Mouse (Mus musculus): ENCODE measurements around the gene Wdr20.

Wdr20 gene

DNA sequence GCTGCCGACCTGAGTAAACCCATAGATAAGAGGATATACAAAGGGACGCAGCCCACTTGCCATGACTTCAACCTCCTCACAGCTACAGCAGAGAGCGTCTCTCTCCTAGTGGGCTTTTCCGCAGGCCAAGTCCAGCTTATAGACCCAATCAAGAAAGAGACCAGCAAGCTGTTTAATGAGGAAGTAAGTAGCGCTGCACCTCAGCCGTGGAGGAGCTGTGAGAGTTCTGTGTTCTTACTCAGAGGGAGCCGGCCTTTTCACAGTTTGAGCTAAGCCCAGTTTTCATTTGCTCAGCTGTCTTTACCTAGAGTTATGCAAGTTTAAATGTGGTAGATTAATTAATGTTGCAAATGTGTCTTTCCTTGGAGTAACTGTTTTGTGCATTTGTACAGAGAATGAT, 41.6 kb downstream of the Wdr20 start:
- no peak for ATAC-seq (ENCODE audit: low TSS enrichment)

DNA sequence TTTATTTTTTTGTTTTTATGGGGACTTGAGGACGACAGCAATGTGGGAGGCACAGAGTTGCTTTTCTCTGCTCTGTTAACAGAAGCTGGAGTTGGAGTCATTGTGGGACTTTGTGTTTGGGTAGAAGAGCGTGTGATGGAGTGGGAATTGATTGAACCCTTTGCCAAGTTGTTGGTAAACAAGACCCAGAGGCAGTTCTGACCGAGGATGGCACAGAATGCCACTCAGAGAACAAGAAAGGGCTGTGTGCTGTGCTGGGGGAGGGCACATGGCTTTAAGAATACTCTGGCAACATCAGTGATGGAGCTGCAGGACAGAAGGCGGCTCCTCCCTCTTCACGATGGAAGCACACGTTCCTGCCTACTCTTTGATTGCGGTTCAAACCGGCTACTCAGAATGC, 43.4 kb downstream of the Wdr20 start:
- peak; percentile 56 for ATAC-seq (ENCODE audit: low TSS enrichment)

GRCm38 (mm10) chr12:110782278-110782677, 44.5 kb downstream of the Wdr20 start:
- ATAC-seq (ENCODE audit: low TSS enrichment), result no peak

- no peak for ATAC-seq (ENCODE audit: low TSS enrichment)
Measured at GRCm38 (mm10) chr12:110784211-110784610, 46.5 kb downstream of the Wdr20 start.

- ATAC-seq (ENCODE audit: low TSS enrichment), result peak; percentile 73
Measured at GRCm38 (mm10) chr12:110786243-110786642, 48.5 kb downstream of the Wdr20 start.

DNA sequence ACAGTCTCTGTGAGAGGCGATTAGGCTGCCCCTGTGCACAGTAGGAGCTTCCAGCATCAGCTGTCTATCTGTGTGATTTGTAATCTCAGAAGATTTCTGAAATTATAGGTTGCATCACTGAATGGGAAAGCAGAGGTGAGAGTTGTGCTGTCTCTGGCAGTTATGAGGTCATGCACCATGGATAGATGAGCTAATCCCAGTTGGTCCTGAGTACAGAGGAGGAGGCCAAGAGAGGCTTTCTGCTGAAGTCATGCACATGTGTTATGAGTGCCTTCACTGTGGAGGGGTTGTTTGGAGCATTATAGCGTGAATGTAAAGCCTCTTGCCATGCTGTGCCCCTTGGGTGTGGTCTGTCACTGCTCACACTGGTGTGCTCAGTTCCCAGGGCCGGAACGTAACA, 52.8 kb downstream of the Wdr20 start:
- no peak for ATAC-seq (ENCODE audit: low TSS enrichment)

GRCm38 (mm10) chr12:110791026-110791425, 53.3 kb downstream of the Wdr20 start:
- ATAC-seq (ENCODE audit: low TSS enrichment), result no peak

- no peak for ATAC-seq (ENCODE audit: low TSS enrichment)
Measured at GRCm38 (mm10) chr12:110795035-110795434, 57.3 kb downstream of the Wdr20 start.

GRCm38 (mm10) chr12:110796748-110797147, 59.0 kb downstream of the Wdr20 start:
- ATAC-seq (ENCODE audit: low TSS enrichment), result no peak

GRCm38 (mm10) chr12:110797202-110797601, 59.5 kb downstream of the Wdr20 start:
- ATAC-seq (ENCODE audit: low TSS enrichment), result no peak

DNA sequence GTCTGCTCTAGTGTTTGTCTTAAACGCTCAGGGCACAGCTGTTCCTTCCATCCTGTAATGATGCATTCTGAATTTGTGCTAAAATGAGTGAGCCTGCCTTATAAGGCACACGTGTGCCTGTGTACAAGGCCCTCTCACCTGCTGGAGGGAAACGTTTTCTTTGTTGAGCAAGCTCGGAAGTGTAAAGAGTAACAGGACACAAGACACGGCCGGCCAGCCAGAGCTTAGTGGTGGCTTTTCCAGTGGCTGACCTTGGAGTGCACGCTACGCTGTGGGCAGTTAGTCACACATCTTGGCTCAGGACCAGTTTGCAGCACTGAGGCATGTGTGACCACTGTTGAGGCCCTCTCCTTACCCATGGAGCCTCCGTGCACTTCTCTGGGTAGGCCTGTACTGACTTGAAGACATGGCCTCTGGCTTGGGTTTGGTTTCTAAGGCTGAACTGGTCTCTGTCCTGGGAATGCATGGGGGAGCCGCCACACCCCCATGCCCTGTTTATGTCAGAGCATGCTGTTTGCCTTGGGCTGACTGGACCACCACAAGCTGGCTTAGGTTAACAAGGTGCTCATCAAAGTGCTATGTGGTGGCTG, 60.2 kb downstream of the Wdr20 start:
- ATAC-seq (ENCODE audit: low TSS enrichment), result no peak

GRCm38 (mm10) chr12:110799226-110799625, 61.5 kb downstream of the Wdr20 start:
- no peak for ATAC-seq (ENCODE audit: low TSS enrichment)

DNA sequence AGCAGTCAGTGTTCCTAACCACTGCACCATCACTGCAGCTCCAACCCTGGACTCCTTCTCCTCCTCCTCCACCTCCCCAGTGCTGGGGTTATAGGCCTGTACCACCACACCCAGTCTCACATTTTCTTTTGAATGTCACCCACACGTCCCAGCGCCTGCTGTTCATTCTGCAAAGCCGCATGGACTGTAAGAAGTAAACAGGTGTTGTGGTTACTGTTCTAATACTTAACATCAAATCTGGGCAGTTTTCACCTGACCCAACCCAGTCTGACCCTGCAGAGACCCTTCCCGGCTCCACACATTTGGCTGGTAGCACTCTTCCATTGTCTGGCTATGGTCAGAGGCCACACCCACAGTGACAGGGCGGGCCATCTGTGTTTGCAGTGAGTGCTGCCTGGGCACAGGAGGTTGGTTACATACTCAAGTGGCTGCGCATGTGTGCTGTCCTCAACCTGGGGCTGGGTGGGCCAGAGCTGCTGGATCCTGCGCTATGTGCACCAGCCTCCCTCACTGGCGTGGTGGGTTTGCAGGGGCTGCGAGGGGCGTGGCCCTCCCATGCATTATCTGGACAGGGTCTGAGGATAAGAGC, 64.2 kb downstream of the Wdr20 start:
- no peak for ATAC-seq (ENCODE audit: low TSS enrichment)

- 0 out of 2 replicates have a peak, but pooled peaks have one; percentile 1 for ATAC-seq (ENCODE audit: low TSS enrichment)
Measured at GRCm38 (mm10) chr12:110802674-110803297, 65.0 kb downstream of the Wdr20 start.

GRCm38 (mm10) chr12:110804261-110804660, 66.5 kb downstream of the Wdr20 start:
- ATAC-seq (ENCODE audit: low TSS enrichment), result no peak

DNA sequence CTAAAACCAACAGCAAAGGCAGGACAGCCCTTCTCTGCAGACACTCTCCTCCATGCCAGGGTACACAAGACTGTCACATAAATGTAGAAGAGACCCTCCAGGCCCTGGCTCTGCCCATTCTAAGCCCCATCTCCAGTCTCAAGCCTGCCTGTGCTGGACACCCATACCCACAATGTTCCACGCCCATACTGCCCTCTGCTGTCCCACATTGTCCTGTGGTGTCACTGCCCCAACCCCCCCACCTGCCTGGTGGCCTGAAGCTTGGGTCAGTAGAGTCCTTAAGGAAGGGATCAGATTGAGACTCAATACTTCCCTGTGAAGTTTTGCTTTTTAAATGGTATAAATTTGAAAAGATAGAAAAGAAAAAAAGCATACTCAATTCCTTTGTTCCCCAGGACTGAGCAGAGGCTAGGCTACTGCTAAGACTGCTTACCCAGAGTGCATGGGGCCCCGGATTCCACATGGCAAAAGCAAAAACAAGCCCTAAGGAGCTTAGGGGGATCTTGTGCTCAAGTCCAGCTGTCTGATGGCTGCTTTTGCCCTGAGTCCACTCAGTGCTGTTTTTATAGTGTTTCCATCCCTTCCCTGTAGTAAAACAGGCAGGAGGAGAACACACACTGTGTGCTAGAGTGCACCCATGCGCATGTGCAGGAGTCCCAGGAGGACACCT, 68.7 kb downstream of the Wdr20 start:
- no peak for ATAC-seq (ENCODE audit: low TSS enrichment)

- ATAC-seq (ENCODE audit: low TSS enrichment), result no peak
Measured at GRCm38 (mm10) chr12:110808430-110808829, 70.7 kb downstream of the Wdr20 start.

- ATAC-seq (ENCODE audit: low TSS enrichment), result no peak
Measured at GRCm38 (mm10) chr12:110808848-110809247, 71.1 kb downstream of the Wdr20 start.

DNA sequence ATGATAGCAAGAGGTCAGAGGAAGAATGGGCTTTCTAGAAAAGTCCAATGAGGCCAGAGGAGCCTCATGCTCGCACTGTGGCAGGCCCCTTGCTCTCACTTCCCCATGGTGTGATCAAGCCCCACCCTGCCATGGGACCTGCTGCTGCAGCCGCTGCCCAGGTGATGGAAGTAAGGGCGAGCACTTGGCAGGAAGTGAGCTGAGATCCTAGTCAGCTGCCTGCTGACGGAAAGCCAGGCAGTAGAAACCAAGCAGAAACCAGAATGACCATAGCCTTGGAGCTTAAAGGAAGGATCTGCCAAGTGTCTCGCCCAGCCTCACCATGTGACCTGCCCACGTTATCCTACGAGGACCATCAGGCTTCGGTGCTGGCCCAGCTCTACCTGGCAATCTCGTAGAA, 75.4 kb downstream of the Wdr20 start:
- ATAC-seq (ENCODE audit: low TSS enrichment), result no peak

- ATAC-seq (ENCODE audit: low TSS enrichment), result no peak
Measured at GRCm38 (mm10) chr12:110813624-110814023, 75.9 kb downstream of the Wdr20 start.

GRCm38 (mm10) chr12:110814924-110815323, 77.2 kb downstream of the Wdr20 start:
- ATAC-seq (ENCODE audit: low TSS enrichment), result no peak

- no peak for ATAC-seq (ENCODE audit: low TSS enrichment)
Measured at GRCm38 (mm10) chr12:110816833-110817232, 79.1 kb downstream of the Wdr20 start.

DNA sequence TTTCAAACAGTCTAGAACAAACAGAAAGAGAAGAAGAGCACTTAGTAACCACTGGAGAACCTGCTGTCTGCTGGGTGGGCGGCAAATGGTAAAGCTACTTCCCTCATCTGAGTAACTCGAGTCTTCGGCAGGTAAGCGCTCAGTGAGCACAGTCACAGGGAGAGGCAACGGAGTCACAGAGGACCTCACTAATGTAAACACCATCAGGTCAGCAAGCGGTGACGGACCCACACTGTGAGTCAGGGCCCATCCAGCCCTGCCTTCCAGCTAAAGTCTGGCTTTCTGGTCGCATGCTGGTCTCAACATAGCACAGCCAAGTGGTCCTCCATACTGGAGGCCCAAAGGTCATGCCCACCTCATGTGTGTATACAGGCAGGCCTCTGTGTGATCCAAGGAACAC, 81.6 kb downstream of the Wdr20 start:
- ATAC-seq (ENCODE audit: low TSS enrichment), result no peak

All from frontal cortex, adult (tissue).